In the genomic region with DNA sequence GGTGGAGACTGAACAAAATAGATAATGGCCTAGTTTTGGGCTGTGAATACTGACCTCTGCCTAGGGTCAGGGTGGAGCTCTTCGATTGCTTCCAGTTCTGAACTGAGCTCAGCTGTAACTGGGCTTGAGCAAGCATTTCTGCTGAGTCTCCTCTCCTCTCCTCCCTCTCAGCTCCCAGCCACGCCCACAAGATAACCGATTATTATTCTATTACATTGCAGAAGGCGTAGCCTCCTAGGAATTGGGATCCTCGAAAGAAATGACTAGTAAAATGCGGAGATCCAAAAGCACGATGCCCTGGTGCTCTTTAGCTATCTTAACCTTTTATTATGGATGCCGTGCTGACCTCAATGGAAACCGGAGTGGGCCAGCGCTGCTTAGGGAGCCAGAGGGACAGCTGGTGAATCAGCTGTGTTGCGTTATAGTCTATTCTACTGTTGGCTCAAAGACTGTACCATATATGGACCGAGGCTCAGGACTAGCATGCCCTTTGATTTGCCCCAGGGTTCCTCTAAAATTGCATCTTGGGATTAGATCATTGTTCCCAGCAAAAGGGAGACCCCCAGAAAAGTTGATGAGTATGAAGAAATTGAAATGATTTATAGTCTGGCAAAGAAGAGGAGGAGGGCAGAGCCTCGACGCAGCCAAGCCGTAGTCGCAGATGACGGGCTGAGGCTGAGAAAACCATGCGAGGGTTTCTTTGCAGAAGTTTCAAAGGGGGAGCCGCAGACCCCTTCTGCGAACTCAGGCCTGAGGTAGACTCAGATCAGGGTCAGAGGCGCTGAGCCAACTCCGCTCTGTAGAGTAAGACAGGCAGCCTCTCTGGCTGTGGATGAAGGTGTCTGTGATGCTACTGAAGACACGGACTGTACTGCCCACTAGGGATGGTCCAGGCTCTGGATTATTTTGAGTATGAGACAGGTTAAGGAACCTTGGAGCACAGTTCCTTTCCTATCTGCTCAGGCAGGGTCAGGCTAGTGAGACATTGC, we compare ENCODE assay signal across 19 mouse cellular contexts. TPM values are rescaled to one million over a fixed set of nuclear protein-coding genes. Genes with fewer than 3 reads are reported as not detected.
DNase-seq lines count a peak whose midpoint lies in the region; ATAC-seq and TF ChIP-seq lines count a peak whose summit lies in the region.
"Had no signal": no experiment of that assay in that cellular context is flagged by ENCODE, and none has a peak within 500 bp of the region (broad histone marks: within the 10 kb centered on the region; RNA-seq: fewer than 3 reads in every experiment).

No protein-coding gene starts in this region.

- intact Hi-C loops in gastrocnemius, adult 2 months (cut with DNase I) = no loop called here

- H3K9ac ChIP-seq in hindbrain, postnatal 0 days (replicated peaks; ENCODE audit: low read length) = no peak overlapping the region
- no peak overlapping the region for H3K9ac ChIP-seq in hindbrain, embryonic 11.5 days (ENCODE audit: low read depth, low read length)
- H3K9ac ChIP-seq: hindbrain, embryonic 14.5 days; liver, postnatal 0 days; midbrain, embryonic 15.5 days had no signal

- TF ChIP-seq CTCF in gastrocnemius, adult 2 months (IDR thresholded peaks at IDR 0.05) = no peak
- TF ChIP-seq CTCF in hindbrain, postnatal 0 days (IDR thresholded peaks at IDR 0.05; ENCODE audit: low read depth) = no peak

- H3K4me3 ChIP-seq in gastrocnemius, adult 2 months = peak overlapping the region; percentile 40
- no peak overlapping the region for H3K4me3 ChIP-seq in hindbrain, postnatal 0 days (ENCODE audit: low read length)
- no peak overlapping the region for H3K4me3 ChIP-seq in hindbrain, embryonic 11.5 days (ENCODE audit: low read depth, low read length)
- H3K4me3 ChIP-seq in forebrain, embryonic 10.5 days = no peak overlapping the region
- H3K4me3 ChIP-seq: midbrain, embryonic 15.5 days had no signal

- no peaks in the 10 kb centered on the region for H3K27me3 ChIP-seq in hindbrain, postnatal 0 days (ENCODE audit: insufficient read depth, low read length)
- H3K27me3 ChIP-seq in hindbrain, embryonic 11.5 days (ENCODE audit: control insufficient read depth, insufficient read depth, low read length) = no peaks in the 10 kb centered on the region
- H3K27me3 ChIP-seq in forebrain, embryonic 10.5 days (ENCODE audit: poor library complexity, severe bottlenecking) = no peaks in the 10 kb centered on the region
- H3K27me3 ChIP-seq: midbrain, embryonic 15.5 days had no signal

- ATAC-seq in hindbrain, postnatal 0 days = peak; percentile 38; the same call in 1 of the 2 replicates
- no peak for ATAC-seq in hindbrain, embryonic 11.5 days (ENCODE audit: low FRiP score)
- ATAC-seq in megakaryocyte progenitor cell, adult 5-6 weeks (replicated peaks; ENCODE audit: poor library complexity) = 0 out of 2 replicates have a peak, but pooled peaks have one; percentile 10
- ATAC-seq: forebrain, embryonic 14.5 days; liver, postnatal 0 days; midbrain, embryonic 15.5 days had no signal

- H3K4me2 ChIP-seq in hindbrain, postnatal 0 days (ENCODE audit: low read depth, low read length) = no peak overlapping the region
- H3K4me2 ChIP-seq in hindbrain, embryonic 11.5 days (replicated peaks; ENCODE audit: low read depth, low read length) = no peak overlapping the region
- H3K4me2 ChIP-seq: hindbrain, embryonic 14.5 days; midbrain, embryonic 15.5 days had no signal

- 81% methylated on average over 23 of the region's 23 CpGs for WGBS in hindbrain, postnatal 0 days
- 88% methylated on average over 23 of the region's 23 CpGs for WGBS in hindbrain, embryonic 11.5 days
- WGBS in forebrain, embryonic 10.5 days = 92% methylated on average over 23 of the region's 23 CpGs

- DNase-seq in gastrocnemius, adult 2 months = peak; percentile 59
- no peak for DNase-seq in gastrocnemius, adult 8-10 months (ENCODE audit: low spot score in 2 of 2)
- DNase-seq in hindbrain, postnatal 0 days (ENCODE audit: low spot score) = no peak
- no peak for DNase-seq in hindbrain, embryonic 11.5 days (ENCODE audit: low spot score)
- peak; percentile 15 for DNase-seq in R1 (ENCODE audit: low read depth, low spot score)
- DNase-seq in forebrain, embryonic 10.5 days (ENCODE audit: extremely low spot score, low spot score) = no peak
- DNase-seq in layer of hippocampus, adult 9-11 months = no peak
- DNase-seq: adrenal gland, postnatal 36 days; B cell, adult 2 months; cerebellum, adult 8-10 months; kidney, adult 11 months; liver; liver, postnatal 0 days; retina, postnatal 1 day had no signal

- peak overlapping the region; percentile 16; the same call in 1 of the 2 replicates for H3K27ac ChIP-seq in gastrocnemius, adult 2 months
- H3K27ac ChIP-seq in hindbrain, postnatal 0 days = no peak overlapping the region
- H3K27ac ChIP-seq in hindbrain, embryonic 11.5 days (ENCODE audit: low read depth, low read length) = no peak overlapping the region
- H3K27ac ChIP-seq in forebrain, embryonic 10.5 days = no peak overlapping the region
- H3K27ac ChIP-seq: hindbrain, embryonic 14.5 days; kidney, postnatal 0 days; midbrain, embryonic 15.5 days had no signal

- H3K4me1 ChIP-seq in hindbrain, postnatal 0 days (ENCODE audit: insufficient read depth, low read length) = no peaks in the 10 kb centered on the region
- H3K4me1 ChIP-seq in hindbrain, embryonic 11.5 days (replicated peaks; ENCODE audit: control insufficient read depth, insufficient read depth, low read length) = no peaks in the 10 kb centered on the region
- H3K4me1 ChIP-seq in forebrain, embryonic 10.5 days = peaks cover 4% of the 10 kb centered on the region; the same call in 1 of the 2 replicates
- H3K4me1 ChIP-seq: midbrain, embryonic 15.5 days had no signal

- H3K36me3 ChIP-seq in hindbrain, postnatal 0 days (ENCODE audit: insufficient read depth, low read length) = no peaks in the 10 kb centered on the region
- H3K36me3 ChIP-seq in hindbrain, embryonic 11.5 days (ENCODE audit: control insufficient read depth, insufficient read depth, low read length) = no peaks in the 10 kb centered on the region
- no peaks in the 10 kb centered on the region for H3K36me3 ChIP-seq in forebrain, embryonic 10.5 days (replicated peaks)
- H3K36me3 ChIP-seq: midbrain, embryonic 15.5 days had no signal

- H3K9me3 ChIP-seq in hindbrain, postnatal 0 days (ENCODE audit: low read length) = no peaks in the 10 kb centered on the region
- H3K9me3 ChIP-seq in hindbrain, embryonic 11.5 days (ENCODE audit: control insufficient read depth, low read length) = no peaks in the 10 kb centered on the region
- no peaks in the 10 kb centered on the region for H3K9me3 ChIP-seq in forebrain, embryonic 10.5 days
- H3K9me3 ChIP-seq: midbrain, embryonic 15.5 days had no signal

RNA-seq across cellular contexts. Expression of a gene that starts 18.3 kb away (rescaled TPM):
- 1 to 10 TPM; 2.6 to 3.4 TPM for total RNA-seq in gastrocnemius, adult 2 months (2021)
- 1 to 10 TPM; 1.7 to 2.3 (median 1.8) TPM for total RNA-seq in gastrocnemius, adult 8-10 months (2022)
- 1.5 and 1.6 TPM in 2 replicates for total RNA-seq in hindbrain, postnatal 0 days (2014; rRNA removed)
- 1.7 and 1.9 TPM in 2 replicates for polyA plus RNA-seq in hindbrain, postnatal 0 days (2015; fragmentation: Nextera tagmentation; extraction: Ambion mirVana)
- polyA plus RNA-seq in hindbrain, embryonic 11.5 days (2014; fragmentation: Nextera tagmentation; extraction: Ambion mirVana) = 6.2 and 6.6 TPM in 2 replicates
- total RNA-seq in megakaryocyte progenitor cell, adult 5-6 weeks (2015) = 8.9 and 10.5 TPM in 2 replicates
- 1.5 and 1.6 TPM in 2 replicates for total RNA-seq in megakaryocyte progenitor cell, adult 5-6 weeks (2017)
- 5.6 and 6.5 TPM in 2 replicates for polyA plus RNA-seq in forebrain, embryonic 10.5 days (2016; fragmentation: Nextera tagmentation; extraction: Ambion mirVana)

Comparison
In these comparisons a context has a peak if more than half of its experiments do, and no peak if none do; other contexts are left out.
1. DNase-seq: peak in gastrocnemius, adult 2 months (single experiment) and R1 (single experiment); none in gastrocnemius, adult 8-10 months (0 of 2), hindbrain, postnatal 0 days (single experiment), hindbrain, embryonic 11.5 days (single experiment), forebrain, embryonic 10.5 days (single experiment) and layer of hippocampus, adult 9-11 months (single experiment).